Mouse (Mus musculus) heart, postnatal 25 days (tissue): ENCODE data around the gene Atp6v1g3. TPM values are rescaled to one million over a fixed set of nuclear protein-coding genes. Genes with fewer than 3 reads are reported as not detected.
A peak's percentile ranks its signal among the peaks of the same experiment; 100 is the strongest.

Experiments used
- DNase-seq: peaks from one replicate; pipeline ENCODE4 v3.0.0; 2022; ENCODE audit warnings: low spot score
- intact Hi-C: fragments of 180-260 bp; cut with DNase I; formaldehyde crosslinking; loops from one replicate; pipeline ENCODE4 v1.15.1; 2025
- total RNA-seq, 2 experiments: library from RNA; stranded (reverse); gene quantifications; 2 replicates each; pipeline ENCODE4 v1.2.3; 2021

Gene Atp6v1g3
- not detected for total RNA-seq

DNA sequence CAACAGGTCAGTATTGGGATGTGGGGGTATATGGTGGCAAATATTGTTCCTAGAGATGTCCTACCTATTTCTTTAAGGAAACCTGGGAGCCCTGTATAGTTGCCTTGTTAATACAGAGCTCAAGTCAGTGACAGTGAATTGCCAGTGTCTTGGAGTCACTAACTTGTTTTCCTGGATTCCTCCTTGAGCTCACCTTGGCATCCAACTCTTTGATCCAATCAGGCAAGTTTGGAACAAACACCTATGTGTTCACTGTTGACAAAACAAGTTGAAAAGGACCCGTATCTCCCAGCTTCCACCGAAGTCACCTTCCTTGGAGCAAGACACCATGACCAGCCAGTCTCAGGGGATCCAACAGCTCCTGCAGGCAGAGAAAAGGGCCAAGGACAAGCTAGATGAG, at the start of gene Atp6v1g3:
TSS of gene Atp6v1g3 (plus strand) at position 301 of the 400 bp plus-strand sequence.
- no peak for DNase-seq
- intact Hi-C loops, result no loop called here

DNA sequence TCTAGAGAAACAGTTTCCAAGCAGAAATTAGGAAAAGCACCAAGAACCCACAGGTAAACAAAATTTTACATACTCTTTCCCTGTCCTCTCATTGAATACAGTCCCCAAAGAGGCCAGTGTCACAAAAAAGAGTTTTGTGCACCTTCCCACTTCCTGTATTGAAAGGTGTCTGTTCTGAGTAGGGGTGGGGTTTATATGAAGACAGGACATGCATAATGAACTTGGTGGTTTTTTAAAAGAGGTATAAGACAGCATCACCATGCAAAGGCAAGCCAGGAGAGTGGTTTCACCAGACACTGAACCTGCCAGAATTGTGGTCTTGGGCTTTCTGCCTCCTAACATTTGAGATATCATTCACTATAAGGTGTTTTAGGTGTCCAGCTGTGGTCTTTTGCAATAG, 40.5 kb upstream of the Atp6v1g3 start:
- intact Hi-C loops, result no loop called here
- DNase-seq, result no peak

DNA sequence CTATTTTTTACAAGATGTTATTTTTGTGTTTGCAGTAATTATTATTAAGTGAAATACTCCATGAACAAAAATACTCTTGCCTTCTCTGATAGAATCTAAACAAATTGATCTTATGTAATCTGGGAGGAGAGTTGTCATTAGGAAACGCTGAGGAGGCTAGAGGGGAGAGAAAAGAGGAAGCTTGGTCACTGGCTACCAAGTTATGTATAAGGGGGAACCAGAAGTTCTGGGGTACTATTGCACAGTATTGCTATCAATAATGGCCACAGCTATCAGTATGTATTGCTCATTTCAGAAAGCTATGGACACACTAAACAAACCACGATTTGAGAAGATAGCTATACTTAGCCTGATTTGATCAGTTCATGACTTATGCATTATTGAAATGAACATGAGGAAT, 36.3 kb upstream of the Atp6v1g3 start:
- DNase-seq, result no peak
- intact Hi-C loops, result no loop called here

DNA sequence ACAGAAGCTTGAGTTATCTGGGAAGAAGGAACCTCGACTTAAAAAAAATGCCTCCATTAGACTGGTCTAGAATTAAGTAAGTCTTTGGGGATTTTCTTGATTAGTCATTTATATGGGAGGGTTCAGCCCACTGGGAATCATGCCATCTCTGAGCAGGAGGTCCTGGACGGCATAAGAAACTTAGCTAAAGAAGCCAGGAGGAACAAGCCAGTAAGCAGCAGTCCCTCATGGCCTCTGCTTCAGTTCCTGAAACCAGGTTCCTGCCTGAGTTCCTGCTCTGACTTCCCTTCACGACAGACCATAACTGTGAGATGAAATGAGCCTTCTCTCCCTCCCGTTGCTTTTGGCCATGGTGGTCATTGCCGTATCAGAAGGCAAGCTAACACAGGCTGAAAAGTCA, 29.6 kb upstream of the Atp6v1g3 start:
- intact Hi-C loops, result loop anchor here (10.0 kb wide), 1 partner anchor 49 kb away; no protein-coding TSS in a partner anchor
- peak; percentile 2 for DNase-seq

DNA sequence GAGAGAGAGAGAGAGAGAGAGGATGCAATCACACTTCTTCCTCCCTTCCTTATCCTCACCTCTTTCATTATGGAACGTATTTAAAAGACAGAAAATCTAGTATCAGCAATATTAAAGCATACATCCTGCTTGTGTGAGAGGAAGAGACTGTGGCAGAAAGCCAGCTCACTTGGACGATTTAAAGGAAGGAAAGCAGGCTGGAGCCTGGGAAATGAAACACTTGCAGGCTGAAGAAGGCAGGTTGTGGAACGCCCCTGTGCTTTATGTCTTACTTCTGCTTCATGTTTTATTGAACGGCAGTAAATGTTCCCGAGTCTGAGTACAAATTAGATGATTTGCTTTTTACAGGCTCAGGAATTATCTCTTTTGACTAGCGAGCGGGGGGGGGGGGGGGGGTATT, 29.1 kb upstream of the Atp6v1g3 start:
- no peak for DNase-seq
- intact Hi-C loops, result loop anchor here (10.0 kb wide), 1 partner anchor 50 kb away; no protein-coding TSS in a partner anchor

DNA sequence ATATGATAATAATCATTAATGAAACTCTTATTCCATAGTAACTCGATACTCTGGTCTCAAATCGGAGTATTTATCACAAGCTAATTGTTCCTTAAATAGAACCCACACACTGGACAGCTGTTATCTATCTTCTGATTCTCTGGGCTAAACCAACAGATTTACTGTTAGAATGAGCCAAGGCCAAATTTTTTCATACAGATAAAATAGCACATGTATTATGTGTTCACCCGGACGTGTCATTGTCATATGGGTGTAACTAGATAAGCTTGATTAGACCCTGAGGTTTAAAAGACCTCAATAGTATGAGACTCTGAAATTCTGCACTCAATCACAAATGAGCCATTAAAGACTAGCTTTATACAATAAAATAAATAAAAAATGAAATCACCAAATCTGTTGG, 28.4 kb upstream of the Atp6v1g3 start:
- intact Hi-C loops, result loop anchor here (10.0 kb wide), 1 partner anchor 50 kb away; no protein-coding TSS in a partner anchor
- no peak for DNase-seq

DNA sequence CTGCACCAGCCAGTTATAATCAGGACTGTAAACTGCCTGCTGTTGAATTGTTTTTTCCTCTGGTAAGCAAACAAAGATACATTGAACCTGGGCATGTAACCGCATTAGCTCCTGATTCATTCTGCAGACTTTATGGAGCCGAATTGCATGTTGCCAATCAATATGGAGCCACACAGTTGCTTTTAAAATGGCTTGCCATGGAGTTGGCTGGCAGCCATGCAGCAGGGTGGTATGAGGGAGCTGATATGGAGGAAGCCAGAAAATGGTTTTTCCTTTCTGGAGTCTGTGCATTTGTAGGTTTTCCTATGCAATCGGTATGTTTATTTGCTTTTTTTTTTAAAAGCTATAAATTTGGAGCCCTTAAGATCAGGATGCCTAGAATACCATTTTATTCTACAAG, 28.0 kb upstream of the Atp6v1g3 start:
- no peak for DNase-seq
- intact Hi-C loops, result loop anchor here (10.0 kb wide), 1 partner anchor 51 kb away; no protein-coding TSS in a partner anchor

DNA sequence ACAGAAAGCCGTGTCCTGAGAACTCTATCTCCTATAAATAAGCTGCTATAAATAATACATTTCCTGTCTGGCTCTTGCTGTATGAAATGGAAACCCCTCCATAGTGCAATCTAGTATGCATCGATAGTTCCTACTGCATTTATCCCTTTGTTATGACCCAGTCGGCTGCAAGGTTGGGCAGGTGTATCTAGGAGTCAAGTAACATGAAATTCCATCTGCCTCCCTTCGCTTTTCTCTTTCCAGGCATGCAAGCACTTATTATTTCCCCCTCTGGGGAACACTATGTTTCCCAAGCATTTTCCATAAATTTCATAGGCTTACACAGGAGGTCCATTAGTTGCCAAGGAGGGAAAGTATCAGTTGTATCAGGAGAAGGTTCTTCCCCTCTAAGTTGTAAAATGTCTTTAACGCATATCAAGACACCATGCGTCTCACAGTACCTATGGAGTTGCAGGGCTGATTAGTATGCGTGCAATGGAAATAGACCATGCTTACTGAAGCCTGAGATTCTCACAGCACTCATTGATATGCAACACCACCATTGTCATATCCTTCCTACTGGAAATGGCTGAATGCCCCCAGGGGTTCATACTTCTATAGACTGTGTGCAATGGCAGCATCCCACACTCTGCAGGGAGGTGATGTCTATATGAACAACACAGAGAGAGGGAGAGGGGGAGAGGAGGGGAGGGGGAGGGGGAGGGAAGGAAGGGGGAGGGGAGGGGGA, 26.9 kb upstream of the Atp6v1g3 start:
- intact Hi-C loops, result loop anchor here (10.0 kb wide), 1 partner anchor 52 kb away; no protein-coding TSS in a partner anchor
- no peak for DNase-seq

DNA sequence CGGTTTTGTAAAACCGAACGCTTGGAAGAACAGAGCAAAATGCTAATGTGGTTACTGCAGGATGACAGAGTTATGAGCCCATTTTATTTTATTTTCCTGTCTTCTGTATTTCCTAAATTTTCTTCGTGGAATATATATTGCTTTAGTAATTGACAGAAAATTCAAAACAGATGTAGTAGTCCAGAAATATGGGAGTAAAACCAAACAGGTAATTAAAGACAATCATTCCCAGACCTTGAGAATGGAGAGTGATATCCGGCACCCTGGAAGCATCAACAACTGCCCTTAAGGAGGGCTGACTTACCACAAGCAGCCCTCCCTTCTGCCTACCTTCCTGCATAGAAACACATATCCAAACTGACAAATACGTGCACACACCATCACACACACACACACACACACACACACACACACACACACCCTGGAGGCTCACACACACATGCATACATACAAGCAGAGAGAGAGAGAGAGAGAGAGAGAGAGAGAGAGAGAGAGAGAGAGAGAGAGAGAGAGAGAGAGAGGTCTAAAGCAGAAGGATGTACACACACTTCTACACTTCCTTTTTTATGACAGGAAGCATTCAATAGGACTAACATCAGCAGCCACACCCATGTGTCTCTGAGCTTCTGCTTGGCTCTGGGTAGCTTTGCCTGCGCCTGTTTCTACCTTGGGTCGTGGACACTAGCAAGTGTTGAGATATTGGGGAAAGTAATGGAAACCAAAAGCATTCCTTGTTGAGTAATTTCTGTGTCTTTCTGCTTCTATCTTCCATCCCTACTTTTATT, 25.6 kb upstream of the Atp6v1g3 start:
- intact Hi-C loops, result loop anchor here (10.0 kb wide), 1 partner anchor 53 kb away; no protein-coding TSS in a partner anchor
- no peak for DNase-seq

DNA sequence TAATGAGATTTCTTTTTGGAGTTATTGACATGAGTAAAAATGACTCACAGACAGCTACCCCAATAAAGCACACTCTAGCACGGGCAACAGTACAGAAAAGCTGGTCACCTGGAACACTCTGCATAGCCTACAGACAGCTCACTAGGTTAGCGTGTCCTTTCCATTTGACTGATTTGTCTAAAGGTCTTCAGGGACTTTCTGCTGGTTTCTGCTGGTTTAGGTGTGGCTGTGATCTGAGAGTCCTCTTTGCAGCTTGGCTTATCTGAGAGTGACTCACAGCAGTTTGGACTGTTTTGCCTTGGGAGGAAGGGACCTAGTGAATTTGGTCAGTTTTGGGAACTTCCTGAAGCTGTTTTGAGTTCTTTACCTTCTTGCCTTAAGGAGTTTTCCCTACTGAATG, 24.8 kb upstream of the Atp6v1g3 start:
- intact Hi-C loops, result loop anchor here (10.0 kb wide), 1 partner anchor 54 kb away; no protein-coding TSS in a partner anchor
- DNase-seq, result no peak

DNA sequence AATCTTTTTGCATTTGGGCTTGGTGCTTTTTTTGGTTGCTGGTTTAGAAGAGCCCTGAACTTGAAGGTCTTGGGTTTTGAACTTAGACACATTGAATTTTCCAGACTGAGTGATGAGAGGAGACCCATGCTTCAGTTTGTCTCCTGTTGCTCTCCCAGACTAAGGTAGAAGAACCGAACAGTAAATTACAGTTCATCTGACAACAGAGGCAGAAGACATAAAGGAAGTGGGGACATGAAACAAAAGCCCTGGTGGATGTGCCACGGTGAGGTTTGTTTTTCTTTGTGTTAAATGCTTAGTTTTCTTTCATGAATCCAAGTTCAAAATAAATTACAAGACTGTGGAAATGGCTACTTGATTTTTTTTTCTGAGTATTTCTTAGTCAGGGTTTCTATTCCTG, 22.6 kb upstream of the Atp6v1g3 start:
- DNase-seq, result no peak
- intact Hi-C loops, result no loop called here

DNA sequence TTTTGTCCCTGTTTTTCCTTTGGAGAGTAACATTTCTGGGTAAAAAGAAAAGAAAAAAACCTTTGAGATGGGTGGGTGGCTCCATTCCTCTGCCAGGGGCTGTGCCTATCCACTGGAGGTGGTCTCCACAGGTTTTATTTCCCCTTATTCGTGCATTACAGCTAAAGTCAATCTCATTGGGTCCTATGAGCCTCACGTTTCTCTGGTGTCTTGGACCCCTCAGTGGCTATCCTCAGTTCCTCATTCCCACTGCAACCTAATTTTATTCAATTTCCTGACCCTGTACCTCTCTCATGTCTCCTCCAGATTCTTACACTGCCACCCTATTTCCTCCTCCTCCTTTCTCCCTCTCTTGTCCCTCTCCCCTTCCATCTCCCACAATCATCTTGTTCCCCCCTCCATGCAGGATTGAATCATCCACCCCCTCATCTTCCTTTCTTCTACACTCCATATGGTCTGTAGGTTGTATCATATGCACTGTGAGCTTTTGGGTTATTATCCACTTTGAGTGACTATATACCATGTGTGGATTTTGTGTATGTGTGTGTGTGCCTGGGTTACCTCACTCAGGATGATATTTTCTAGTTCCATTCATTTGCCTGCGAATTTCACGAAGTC, 17.3 kb upstream of the Atp6v1g3 start:
- intact Hi-C loops, result no loop called here
- DNase-seq, result no peak

DNA sequence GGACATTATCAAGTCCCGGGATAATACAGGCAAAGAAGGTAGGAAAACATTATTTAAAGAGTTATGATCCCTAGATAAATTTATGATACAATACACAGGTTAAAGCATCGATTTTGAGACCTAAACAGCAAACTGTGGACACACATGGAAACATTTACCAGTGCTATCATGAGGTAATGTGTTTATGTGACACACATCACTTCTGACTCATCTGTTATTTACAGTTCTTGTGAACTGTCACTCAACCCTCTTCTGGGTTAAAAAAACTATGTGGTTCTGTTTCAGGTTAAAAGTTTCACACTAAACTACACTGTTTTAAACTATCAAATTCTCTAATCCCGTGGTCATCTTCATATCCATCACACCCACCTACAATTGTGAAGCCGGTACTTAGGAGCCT, 14.8 kb upstream of the Atp6v1g3 start:
- no peak for DNase-seq
- intact Hi-C loops, result no loop called here

DNA sequence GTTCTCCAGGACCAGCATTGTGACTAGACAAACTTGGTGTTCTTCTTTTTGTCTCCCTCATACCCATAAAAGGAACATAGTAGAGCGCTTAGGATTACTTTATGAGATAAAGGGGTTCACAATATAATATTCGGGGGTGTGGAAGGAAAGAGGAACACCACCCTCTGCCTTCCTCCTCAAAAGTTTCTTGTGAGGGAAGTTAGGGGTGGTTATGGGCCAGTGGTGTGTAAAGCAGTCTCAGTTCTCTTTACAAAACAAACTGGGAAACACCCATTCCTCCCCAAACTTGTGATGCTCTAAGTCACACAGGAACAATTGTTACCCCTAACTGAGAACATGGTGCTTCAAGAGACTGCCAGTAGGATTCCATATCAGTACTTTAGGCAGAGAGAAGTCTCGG, 12.0 kb upstream of the Atp6v1g3 start:
- DNase-seq, result no peak
- intact Hi-C loops, result no loop called here

DNA sequence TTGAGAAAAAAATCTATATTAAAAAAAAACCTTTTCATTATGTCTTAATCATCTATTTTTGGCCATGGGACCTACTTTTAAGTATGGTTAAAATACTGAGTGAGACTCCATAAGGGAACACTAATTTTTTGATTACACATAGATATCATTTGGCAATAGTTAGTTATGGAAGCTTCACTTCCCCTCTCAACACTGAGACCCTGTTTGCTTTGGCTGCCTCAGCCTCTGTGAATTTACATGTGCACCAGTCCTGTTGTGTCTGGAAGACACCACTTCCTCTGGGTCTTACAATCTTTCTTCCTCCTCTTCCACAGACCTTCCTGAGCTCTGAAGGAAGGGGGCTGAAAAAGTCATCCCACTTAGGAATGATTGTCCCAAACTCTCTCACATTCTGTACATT, 11.1 kb upstream of the Atp6v1g3 start:
- no peak for DNase-seq
- intact Hi-C loops, result no loop called here

DNA sequence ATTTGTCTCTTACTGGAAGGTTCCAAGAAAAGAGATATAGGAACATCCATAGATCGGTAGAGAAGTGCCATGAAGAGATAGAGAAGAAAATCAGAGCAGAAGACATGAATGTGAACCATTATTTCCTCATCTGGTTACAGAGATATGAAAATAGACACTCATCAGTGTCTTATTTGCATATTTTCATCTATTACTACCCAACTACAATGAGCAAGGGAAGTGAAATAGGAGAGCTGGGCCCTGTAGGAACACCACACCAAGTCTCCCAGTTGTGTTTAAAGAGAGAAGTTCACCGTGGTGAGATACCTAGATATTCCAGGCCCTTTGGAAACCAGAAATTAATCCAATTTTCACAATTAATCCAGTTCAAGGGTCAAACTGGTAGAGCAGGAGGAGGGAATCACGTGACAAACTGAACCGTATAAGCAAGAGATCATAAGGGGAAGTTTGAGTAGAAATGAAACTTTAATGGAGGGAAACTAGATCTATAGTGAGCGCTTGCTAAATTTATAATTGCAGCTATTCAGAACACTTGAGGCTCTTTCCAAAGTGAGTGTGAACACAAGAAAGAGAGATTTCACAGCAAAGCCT, 6.0 kb upstream of the Atp6v1g3 start:
- DNase-seq, result no peak
- intact Hi-C loops, result no loop called here

DNA sequence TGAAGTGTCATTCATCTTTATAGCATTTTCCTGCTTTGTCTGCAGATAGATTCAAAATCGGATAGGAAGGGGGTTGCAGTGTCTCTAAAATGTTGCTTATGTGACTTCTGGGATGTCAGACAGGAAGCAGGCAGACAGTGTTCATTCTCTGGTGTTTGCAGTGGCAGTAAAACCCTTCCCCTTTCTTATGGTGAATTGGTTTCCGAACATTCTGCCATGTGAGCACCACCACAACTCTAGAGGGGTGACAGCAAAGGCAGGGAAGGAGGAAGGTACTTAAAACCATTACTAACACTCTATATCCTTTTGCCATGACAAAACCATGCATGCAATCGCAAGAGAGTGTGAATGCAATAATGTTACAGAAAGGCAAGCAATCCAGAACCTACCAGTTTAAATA, 1.4 kb downstream of the Atp6v1g3 start:
- intact Hi-C loops, result no loop called here

DNA sequence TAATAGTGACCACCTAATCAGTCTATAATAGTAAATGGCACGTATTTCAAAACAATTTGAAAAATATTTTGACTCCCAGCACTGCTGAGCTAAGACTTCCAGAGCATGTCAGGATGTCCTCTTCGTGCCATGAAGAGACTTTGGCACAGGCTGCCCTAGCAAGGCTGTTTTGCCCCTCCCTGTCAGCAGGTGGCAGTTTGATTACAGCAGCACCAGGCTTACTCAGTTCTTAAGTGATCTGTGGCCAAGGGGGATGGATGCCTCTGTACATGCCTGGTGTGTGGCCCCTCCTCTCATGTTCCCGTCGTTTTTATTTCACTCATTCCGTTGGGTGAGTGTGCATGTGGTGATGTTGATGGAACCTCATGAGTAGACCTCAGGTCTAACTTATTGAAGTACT, 2.3 kb downstream of the Atp6v1g3 start:
- intact Hi-C loops, result no loop called here
- DNase-seq, result no peak

More for the DNA sequence above, 1.4 kb downstream of the Atp6v1g3 start:
- no peak for DNase-seq

DNA sequence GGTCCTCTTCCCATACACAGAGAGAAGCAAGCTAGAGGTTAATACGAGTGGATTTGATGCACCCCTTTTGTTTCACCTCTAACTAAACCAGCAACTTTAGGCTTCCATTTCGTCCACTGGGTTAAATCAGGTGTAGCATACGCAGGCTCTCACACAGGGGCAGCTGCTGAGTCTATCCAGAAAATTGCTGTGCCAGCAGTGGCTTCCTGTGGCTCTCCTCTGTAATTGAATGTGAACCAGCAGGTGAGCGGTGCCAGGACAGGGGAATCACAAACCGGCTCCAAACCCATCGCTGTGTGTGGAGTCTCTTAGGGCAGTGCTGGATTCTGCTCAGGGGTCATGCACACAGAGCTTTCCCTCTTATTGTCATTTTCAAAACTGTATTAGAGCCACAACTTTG, 7.6 kb downstream of the Atp6v1g3 start:
- intact Hi-C loops, result no loop called here
- DNase-seq, result no peak

DNA sequence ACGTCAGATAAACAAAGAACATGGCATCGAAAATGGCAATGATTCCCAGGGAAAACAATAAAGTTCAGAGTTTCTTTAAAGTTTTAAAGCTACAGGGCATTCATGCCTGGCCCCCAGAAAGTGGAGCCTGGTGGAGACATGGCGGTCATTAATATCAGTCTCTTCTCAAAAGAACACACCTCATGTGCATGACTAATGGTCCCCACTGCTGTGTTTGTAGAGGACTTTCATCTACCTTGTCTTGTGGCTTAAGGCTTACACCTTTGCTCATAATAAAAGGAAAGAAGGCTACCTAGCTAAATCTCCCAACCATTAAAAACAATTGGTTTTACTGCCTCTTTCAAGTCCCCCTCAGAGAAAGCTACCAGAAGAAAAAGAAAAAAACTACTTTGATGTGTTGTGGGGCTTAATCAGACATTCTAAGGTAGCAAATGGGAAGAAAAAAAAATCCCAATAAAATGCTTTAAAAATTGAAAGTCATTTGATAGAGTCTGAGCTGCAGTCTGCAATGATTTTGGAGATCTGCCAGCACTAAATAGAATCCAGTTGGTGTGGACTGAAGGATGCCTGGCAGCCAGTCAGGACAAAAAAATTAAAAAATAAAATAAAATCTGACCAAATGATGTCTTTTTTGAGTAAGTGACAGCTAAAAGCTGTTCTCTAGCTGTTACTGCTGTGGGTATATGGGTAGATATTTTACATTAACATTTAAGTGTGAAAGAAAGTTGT, 9.0 kb downstream of the Atp6v1g3 start:
- intact Hi-C loops, result no loop called here
- DNase-seq, result no peak
